Mouse (Mus musculus) left cerebral cortex, adult 6 months (tissue): Measurements from ENCODE around the gene Spcs1. TPM values are rescaled to one million over a fixed set of nuclear protein-coding genes. Genes with fewer than 3 reads are reported as not detected.

ENCODE experiments used
- long read RNA-seq, 2 experiments: library from polyadenylated mRNA; unstranded; transcript quantifications; one replicate each; pipeline ENCODE4 v2.0.0; 2019 to 2020
- polyA plus RNA-seq: library from polyadenylated mRNA; unstranded; fragments of <200 nt; fragmentation: Nextera tagmentation; gene quantifications from 2 replicates; pipeline ENCODE4 v1.2.3, GENCODE M21; 2021

The Spcs1 gene
- 514 and 571 TPM in 2 replicates for polyA plus RNA-seq
- long read RNA-seq, experiment 1, transcript Spcs1-204 (4 exons, 949 nt) = major isoform, 113 of 123 reads
- long read RNA-seq, experiment 1, partial matches to known transcripts = 4 of 123 reads
- long read RNA-seq, experiment 1, other reads (novel, unspliced or antisense) = 3 of 123 reads
- long read RNA-seq, experiment 2, transcript Spcs1-204 (4 exons, 949 nt) = major isoform, 330 of 357 reads
- long read RNA-seq, experiment 2, transcript Spcs1-207 (4 exons, 1,008 nt) = minor isoform, 7 of 357 reads
- long read RNA-seq, experiment 2, partial matches to known transcripts = 7 of 357 reads
- long read RNA-seq, experiment 2, other reads (novel, unspliced or antisense) = 12 of 357 reads

DNA sequence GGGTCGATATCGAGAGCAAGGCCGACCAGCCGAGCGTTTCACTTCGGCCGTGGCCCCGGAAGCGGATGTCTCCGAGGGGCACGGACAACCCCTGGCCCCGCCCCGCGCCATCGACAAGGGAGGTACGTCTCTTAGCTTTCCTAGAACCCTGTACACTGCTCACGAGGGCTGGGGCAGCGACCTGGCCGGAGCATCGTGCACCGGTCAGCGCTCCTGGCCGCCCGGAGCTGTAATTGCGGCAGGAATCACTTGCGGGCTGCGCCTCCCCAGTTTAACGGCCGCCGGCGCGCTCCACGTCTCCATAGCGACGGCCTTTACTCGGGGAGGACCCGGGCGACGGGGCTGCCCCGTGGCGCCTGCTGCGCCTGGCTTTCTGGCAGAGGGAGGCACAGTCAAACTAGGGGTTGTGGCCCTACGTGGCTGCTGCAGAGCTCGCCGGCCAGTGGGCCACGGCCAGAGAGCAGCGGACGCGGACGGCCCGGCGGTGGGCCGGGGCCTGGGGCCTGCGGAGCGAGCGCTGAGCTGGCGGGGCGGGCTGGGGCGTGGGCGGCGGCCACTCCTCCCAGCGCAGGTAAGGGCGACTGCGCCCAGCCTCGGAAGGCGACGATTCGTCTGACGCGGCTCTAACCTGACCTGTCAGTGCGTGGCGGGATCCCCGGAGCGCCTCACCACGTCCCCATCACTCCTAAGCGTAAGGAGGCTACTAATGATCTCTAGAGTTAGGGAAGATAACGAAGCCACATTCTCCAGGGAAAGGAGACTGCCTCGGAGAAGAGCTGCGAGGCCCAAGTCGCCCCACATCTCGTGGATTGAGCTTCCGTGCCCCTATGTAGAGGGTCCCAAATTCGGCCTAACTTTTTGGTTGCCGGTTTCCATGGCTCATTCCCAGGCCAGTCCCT lies at the start of gene Spcs1, which contains the start of gene Glt8d1:
Gene Spcs1 (minus strand): TSS at position 366 of the 899 bp plus-strand sequence.
Gene Glt8d1 (plus strand): TSS at position 94 of the 899 bp plus-strand sequence.

DNA sequence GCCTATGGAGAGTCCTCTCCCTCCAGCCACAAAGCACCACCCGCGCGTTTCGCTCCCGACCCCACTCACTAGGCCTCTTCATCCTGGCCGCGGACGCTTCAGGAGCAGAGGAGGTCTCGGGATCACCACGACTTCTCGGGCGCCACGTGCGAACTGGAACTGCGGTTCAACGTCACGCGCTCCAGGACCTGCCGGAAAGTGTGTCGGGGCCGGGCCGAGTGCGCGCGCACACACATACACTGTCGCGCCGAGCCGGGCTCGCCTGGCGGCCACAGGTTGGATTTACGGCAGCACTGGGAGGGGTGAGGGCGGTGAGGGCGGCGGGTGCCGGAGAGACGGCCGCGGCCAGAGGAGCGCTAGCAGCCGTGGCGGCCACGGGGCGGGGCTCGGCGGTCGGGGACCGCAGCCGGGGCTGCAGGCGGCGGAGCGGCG lies 17.4 kb upstream of the Spcs1 start, which contains the start of the genes Pbrm1 and Gnl3:
Gene Pbrm1 (plus strand): TSS at position 279 of the 432 bp plus-strand sequence.
Gene Gnl3 (minus strand): TSS at position 293 of the 432 bp plus-strand sequence.

DNA sequence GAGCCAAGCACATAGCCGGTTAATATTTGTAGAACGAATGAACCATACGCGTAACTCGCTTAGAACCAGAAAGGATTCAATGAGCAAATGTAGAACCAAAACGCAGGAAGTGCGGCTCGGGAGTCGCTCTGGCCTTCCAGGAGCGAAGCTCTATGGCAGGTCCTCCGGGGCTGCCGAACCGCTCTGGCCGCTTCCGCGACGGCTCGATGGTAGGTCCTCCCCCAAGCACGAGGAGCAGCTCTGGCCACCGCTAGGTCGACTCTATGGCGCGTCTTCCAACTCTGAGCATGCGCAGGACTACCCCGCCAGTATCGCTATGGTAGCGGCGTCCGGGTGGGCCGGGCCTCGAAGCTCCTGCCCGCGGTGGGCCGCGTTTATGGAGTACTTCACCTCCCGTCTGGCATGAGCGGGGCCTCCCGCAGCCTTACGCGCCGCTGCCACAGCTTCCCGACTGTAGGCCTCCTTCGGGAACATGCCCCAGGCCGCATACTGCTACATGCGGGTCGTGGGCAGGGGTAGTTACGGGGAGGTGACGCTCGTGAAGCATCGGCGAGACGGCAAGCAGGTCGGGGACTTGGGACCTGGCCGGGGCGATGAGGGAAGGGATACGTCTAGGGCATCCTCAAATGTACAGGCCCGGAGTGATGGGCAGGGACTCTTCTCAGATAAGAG lies 50.2 kb downstream of the Spcs1 start, which contains the start of gene Nek4:
Gene Nek4 (plus strand): TSS at position 224 of the 672 bp plus-strand sequence.

Other genes starting within 250 kb of the Spcs1 start
- gene Tmem110, start 176.1 kb downstream of the Spcs1 start, polyA plus RNA-seq = 3.0 and 12.7 TPM in 2 replicates
- gene Mustn1, start 122.5 kb downstream of the Spcs1 start, polyA plus RNA-seq = 1.7 and 2.2 TPM in 2 replicates
- gene Itih4, start 115.2 kb downstream of the Spcs1 start, polyA plus RNA-seq = not detected in 2 replicates
- gene Itih3, start 77.9 kb downstream of the Spcs1 start, polyA plus RNA-seq = 10.8 and 23.2 TPM in 2 replicates
- not detected in 2 replicates for gene Itih1, start 58.4 kb downstream of the Spcs1 start, polyA plus RNA-seq
- gene Nek4, start 50.3 kb downstream of the Spcs1 start, polyA plus RNA-seq = 6.7 and 7.2 TPM in 2 replicates
- 16.3 and 21.3 TPM in 2 replicates for gene Glt8d1, start 272 bp downstream of the Spcs1 start, polyA plus RNA-seq
- 8.6 and 18.1 TPM in 2 replicates for gene Pbrm1, start 17.5 kb upstream of the Spcs1 start, polyA plus RNA-seq
- gene Gnl3, start 17.5 kb upstream of the Spcs1 start, polyA plus RNA-seq = 13.2 and 15.2 TPM in 2 replicates
- gene Smim4, start 127.3 kb upstream of the Spcs1 start, polyA plus RNA-seq = 129 and 147 TPM in 2 replicates
- 5.2 and 7.7 TPM in 2 replicates for gene Nt5dc2, start 129.4 kb upstream of the Spcs1 start, polyA plus RNA-seq
- 7.3 and 8.7 TPM in 2 replicates for gene Stab1, start 167.0 kb upstream of the Spcs1 start, polyA plus RNA-seq
- gene Tnnc1, start 206.6 kb upstream of the Spcs1 start, polyA plus RNA-seq = 65.8 and 69.3 TPM in 2 replicates
- gene Nisch, start 215.3 kb upstream of the Spcs1 start, polyA plus RNA-seq = 114 and 135 TPM in 2 replicates
- 0.05 and 0.06 TPM in 2 replicates for gene Sema3g, start 216.2 kb upstream of the Spcs1 start, polyA plus RNA-seq
- gene Phf7, start 249.6 kb upstream of the Spcs1 start, polyA plus RNA-seq = 3.6 and 3.7 TPM in 2 replicates
- gene Bap1, start 249.8 kb upstream of the Spcs1 start, polyA plus RNA-seq = 78.3 and 83.8 TPM in 2 replicates